Mouse (Mus musculus): ENCODE results near the gene Capn9. TPM values are rescaled to one million over a fixed set of nuclear protein-coding genes. Genes with fewer than 3 reads are reported as not detected.

The Capn9 gene
- total RNA-seq, 4 experiments from 2014 or later = 0.12 to 0.14 TPM; not detected in 2

GRCm38 (mm10) chr8:124635247-124635502 is 59.3 kb downstream of the Capn9 start:
- DNase-seq (ENCODE audit: low spot score in 2 of 2) = no peak

- DNase-seq (ENCODE audit: low spot score in 2 of 2) = no peak
Observed at GRCm38 (mm10) chr8:124641599-124641998, 65.7 kb downstream of the Capn9 start.

DNA sequence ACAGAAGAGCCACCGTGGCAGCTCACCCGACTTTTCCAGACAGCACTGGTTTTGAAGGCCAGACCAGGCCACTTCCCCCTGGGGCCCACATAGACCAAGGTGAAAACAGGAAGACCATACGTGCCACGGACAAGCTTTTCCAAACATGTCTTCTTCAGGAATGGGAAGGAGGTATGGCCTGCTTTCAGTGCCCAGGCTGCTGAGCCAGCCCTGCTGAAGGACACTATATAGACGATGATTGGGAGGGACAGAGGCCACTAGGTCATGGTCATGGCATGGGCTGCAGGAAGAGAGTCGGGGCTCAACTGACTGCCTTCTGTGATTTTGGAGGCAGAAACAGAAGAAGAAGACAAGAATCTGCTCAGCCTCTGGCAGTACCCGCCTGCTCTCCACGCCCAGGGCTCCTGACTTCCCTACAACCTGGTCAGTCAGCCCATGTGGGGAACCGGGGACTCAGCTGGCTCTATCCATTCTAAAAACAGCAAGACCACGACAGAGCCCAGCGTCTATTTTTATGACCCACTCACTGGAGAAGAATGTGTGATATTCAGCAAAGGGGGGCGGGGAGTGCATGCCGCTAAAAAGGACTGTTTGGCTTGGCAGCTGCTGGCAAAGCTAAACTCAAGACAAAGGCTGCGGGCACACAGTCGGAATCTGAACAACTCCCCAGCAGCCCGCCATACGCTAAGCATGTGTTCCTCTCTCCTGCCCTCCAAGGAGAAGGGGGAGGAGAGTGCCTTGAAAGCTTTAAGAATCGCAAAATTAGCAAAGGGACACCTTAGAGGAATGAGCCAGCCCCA is 67.8 kb downstream of the Capn9 start:
- DNase-seq (ENCODE audit: low spot score in 2 of 2) = peak; percentile 58

- no peak for DNase-seq (ENCODE audit: low spot score in 2 of 2)
Observed at GRCm38 (mm10) chr8:124648311-124648710, 72.4 kb downstream of the Capn9 start.

GRCm38 (mm10) chr8:124651776-124652175 is 75.9 kb downstream of the Capn9 start:
- no peak for DNase-seq (ENCODE audit: low spot score in 2 of 2)

GRCm38 (mm10) chr8:124652546-124652945 is 76.6 kb downstream of the Capn9 start:
- no peak for DNase-seq (ENCODE audit: low spot score in 2 of 2)

DNA sequence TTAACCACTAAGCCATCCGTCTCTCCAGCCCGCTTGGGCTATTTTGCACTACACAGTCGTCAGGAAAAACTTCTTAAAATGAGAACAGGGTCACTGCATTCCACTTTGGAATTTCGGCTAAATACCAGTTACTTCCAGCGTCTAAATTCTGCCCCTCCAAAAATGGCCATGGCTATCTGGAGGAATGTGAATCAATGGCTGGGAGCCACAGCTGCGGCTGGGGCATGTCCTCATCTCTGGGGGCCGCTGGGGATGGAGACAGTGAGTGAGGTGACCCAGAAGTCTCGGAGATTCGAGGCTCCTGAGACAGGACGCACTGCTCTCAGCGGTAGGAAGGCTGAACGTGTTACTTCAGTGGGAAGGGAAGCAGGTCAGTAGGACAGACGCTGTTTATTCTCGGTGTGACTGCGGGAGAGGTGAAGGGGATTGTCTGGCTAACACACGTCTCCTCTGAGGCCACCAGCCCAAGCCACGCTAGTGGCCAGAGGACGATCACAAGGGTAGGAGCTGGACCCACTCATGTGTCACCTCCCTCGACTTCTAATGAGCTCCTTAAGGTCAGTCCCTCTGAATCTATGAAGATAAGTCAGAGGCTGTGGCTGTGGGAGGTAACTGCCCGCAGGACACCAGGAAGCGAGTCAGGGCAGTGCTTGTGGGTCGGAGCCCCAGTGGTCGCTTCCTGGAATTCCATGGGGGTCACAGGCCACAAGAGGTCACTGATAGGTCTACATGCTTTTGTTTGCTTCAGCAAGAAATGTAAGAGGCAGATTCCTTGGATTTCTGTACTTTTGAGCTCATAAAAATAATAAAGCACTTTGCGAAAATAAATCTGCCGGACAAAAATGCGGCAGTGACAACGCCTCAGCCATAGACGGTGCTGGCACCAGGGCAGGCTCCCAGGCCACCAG is 77.9 kb downstream of the Capn9 start:
- DNase-seq (ENCODE audit: low spot score in 2 of 2) = no peak

GRCm38 (mm10) chr8:124657961-124658360 is 82.0 kb downstream of the Capn9 start:
- DNase-seq (ENCODE audit: low spot score in 2 of 2) = no peak

DNA sequence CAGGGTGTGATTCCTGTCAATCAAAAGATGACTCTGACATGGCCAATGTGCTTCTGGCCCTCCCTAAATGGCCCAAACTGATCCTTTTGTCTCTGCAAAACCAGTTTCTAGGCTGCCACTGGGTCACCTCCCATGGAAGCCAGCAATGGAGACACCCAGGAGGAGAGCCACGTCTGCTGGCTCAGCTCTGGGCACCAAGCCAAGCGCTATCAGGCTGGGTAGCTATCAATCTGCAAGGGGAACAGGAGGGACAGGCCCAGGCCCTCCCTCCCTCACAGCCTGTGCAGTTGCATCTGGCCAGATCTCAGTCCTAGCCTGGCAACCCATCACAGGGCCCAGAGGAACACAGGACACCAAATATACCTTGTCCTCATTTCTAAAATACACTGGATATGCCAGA is 82.5 kb downstream of the Capn9 start:
- DNase-seq (ENCODE audit: low spot score in 2 of 2) = peak in 1 of 2 experiments; percentile 58

DNA sequence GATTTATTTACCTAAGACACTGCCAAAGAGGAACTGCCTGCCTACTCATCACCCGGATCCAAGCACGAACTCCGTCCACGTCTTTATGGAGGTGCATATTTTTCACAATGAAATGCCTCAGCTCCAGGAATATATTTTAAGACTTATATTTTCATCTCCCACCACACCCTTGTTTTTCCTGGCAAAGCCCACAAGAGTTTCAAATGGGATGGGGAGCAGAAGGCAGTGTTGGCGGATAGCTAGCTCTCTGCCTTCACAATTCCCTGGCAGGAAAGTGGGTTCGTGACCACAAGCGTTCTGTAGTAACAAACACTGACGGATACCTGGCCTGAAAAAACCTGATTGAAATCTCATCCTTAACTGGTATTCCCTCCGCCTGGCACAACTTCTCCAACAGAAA is 85.9 kb downstream of the Capn9 start:
- DNase-seq (ENCODE audit: low spot score in 2 of 2) = no peak

- no peak for DNase-seq (ENCODE audit: low spot score in 2 of 2)
Observed at GRCm38 (mm10) chr8:124662446-124663111, 86.7 kb downstream of the Capn9 start.

GRCm38 (mm10) chr8:124663112-124663873 is 87.4 kb downstream of the Capn9 start, which contains the start of gene 2310022B05Rik:
TSS of gene 2310022B05Rik (minus strand) at chr8:124663369.
- DNase-seq (ENCODE audit: low spot score in 2 of 2) = peak; percentile 81 to 85

DNA sequence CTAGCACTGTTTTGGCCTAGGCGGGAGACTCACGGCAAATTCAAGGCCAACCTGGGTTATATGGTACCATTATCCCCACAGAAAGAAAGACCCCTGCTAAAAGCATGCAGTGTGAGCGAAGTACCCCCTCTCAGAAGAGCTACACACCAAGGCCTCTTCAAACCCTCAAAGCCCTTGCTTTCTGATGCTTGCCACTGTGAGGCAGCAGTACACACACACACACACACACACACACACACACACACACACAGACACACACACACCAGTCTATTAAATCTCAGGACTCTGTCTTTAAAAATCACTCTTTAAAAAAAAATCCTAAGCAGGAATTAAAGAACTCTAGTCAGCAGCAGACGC is 87.9 kb downstream of the Capn9 start:
- DNase-seq (ENCODE audit: low spot score in 2 of 2) = no peak

GRCm38 (mm10) chr8:124664414-124664813 is 88.5 kb downstream of the Capn9 start:
- no peak for DNase-seq (ENCODE audit: low spot score in 2 of 2)

Other genes starting within 250 kb of the Capn9 start
- 100 to 1,000 TPM; 221 to 255 (median 242) TPM for gene Pgbd5, start 136.5 kb upstream of the Capn9 start, total RNA-seq (2022)
- gene Cog2, start 55.3 kb upstream of the Capn9 start, total RNA-seq (2022) = 10 to 100 TPM; 42.8 to 48.9 (median 47.1) TPM
- gene Agt, start 6.4 kb upstream of the Capn9 start, total RNA-seq (2022) = 10 to 100 TPM; 22.3 to 34.0 (median 30.1) TPM
- gene 2310022B05Rik, start 87.3 kb downstream of the Capn9 start, total RNA-seq (2022) = 10 to 100 TPM; 69.6 to 81.2 (median 75.2) TPM
- 10 to 100 TPM; 42.9 to 55.7 (median 47.1) TPM for gene Ttc13, start 145.9 kb downstream of the Capn9 start, total RNA-seq (2022)
- 10 to 100 TPM; 13.3 to 17.5 (median 15.2) TPM for gene Arv1, start 146.0 kb downstream of the Capn9 start, total RNA-seq (2022)
- gene Fam89a, start 175.7 kb downstream of the Capn9 start, total RNA-seq (2022) = 1 to 10 TPM in 1 of 4 experiments, under 1 TPM in 3; 0.56 to 1.2 (median 0.73) TPM
- 1 to 10 TPM; 1.9 to 2.3 (median 2.1) TPM for gene Trim67, start 217.0 kb downstream of the Capn9 start, total RNA-seq (2022)